Mouse (Mus musculus) hindbrain, embryonic 10.5 days (tissue): ENCODE results near the gene Clip1. TPM values are rescaled to one million over a fixed set of nuclear protein-coding genes. Genes with fewer than 3 reads are reported as not detected.
"Not testable (repeated sequence)": the region's sequence is repeated elsewhere in the genome, so short reads cannot be mapped to it uniquely, and the experiment has no call there.

Experiments
- DNase-seq: peaks from one replicate; pipeline ENCODE4 v3.0.0-alpha.2; 2017; ENCODE audit warnings: low spot score
- H3K27ac ChIP-seq: fragments of 300-500 bp; sonication (generic); 2 replicates; pipeline ENCODE4 v1.5.1; 2016; ENCODE audit warnings: mild to moderate bottlenecking, moderate library complexity
- H3K27me3 ChIP-seq: fragments of 300-500 bp; sonication (generic); 2 replicates; pipeline ENCODE4 v1.6.1; 2016; ENCODE audit warnings: mild to moderate bottlenecking; ENCODE audit not compliant: poor library complexity, insufficient read depth, severe bottlenecking
- H3K36me3 ChIP-seq: fragments of 300-500 bp; sonication (generic); 2 replicates; pipeline ENCODE4 v1.6.1; 2016; ENCODE audit warnings: mild to moderate bottlenecking, moderate library complexity
- H3K4me1 ChIP-seq: fragments of 300-500 bp; sonication (generic); replicated peaks from 2 replicates; pipeline ENCODE4 v1.6.1; 2016; ENCODE audit warnings: mild to moderate bottlenecking
- H3K4me3 ChIP-seq: fragments of 300-500 bp; sonication (generic); 2 replicates; pipeline ENCODE4 v1.5.1; 2016; ENCODE audit warnings: mild to moderate bottlenecking, moderate library complexity
- H3K9me3 ChIP-seq: fragments of 300-500 bp; sonication (generic); 2 replicates; pipeline ENCODE4 v1.6.1; 2016; ENCODE audit warnings: mild to moderate bottlenecking, moderate library complexity
- WGBS: fragments of 180-500 bp; shearing (Covaris S2); methylation state at CpG from one replicate; pipeline ENCODE4 v1.1.7; 2016; 5-methylcytosine and 5-hydroxymethylcytosine counted together
- polyA plus RNA-seq: library from polyadenylated mRNA; unstranded; fragments of >200 nt; fragmentation: Nextera tagmentation; extraction: Ambion mirVana; gene quantifications from 2 replicates; pipeline ENCODE4 v1.2.1, GENCODE M21; 2016

Clip1 gene
- 44.4 and 52.0 TPM in 2 replicates for polyA plus RNA-seq

- peak; percentile 79 for DNase-seq
- no peaks in the 10 kb centered on the region for H3K36me3 ChIP-seq
- no peaks in the 10 kb centered on the region for H3K9me3 ChIP-seq
- peaks cover 37% of the 10 kb centered on the region for H3K4me1 ChIP-seq
- peak within 1 kb of the TSS; percentile 98 for H3K4me3 ChIP-seq
- H3K27ac ChIP-seq, result peak within 1 kb of the TSS; percentile 100
- no peaks in the 10 kb centered on the region for H3K27me3 ChIP-seq
- under 1% methylated on average over 63 of the region's 64 CpGs for WGBS
Measured at GRCm38 (mm10) chr5:123684221-123685144, at the start of gene Clip1. Clip1 (minus strand) TSS chr5:123684618.

- no peak overlapping the region for H3K4me3 ChIP-seq
- H3K9me3 ChIP-seq, result no peaks in the 10 kb centered on the region
- H3K27me3 ChIP-seq, result no peaks in the 10 kb centered on the region
- DNase-seq, result no peak
- peaks cover 88% of the 10 kb centered on the region for H3K36me3 ChIP-seq
- H3K27ac ChIP-seq, result no peak overlapping the region
- H3K4me1 ChIP-seq, result no peaks in the 10 kb centered on the region
- 97% methylated on average over 2 of the region's 2 CpGs for WGBS
Measured at GRCm38 (mm10) chr5:123730981-123731380, 46.6 kb upstream of the Clip1 start.

- peaks cover 14% of the 10 kb centered on the region for H3K4me1 ChIP-seq
- WGBS, result 90% methylated on average over 7 of the region's 7 CpGs
- DNase-seq, H3K4me3 ChIP-seq, H3K27me3 ChIP-seq, H3K27ac ChIP-seq, H3K9me3 ChIP-seq: not testable (repeated sequence)
- H3K36me3 ChIP-seq, result peaks cover 16% of the 10 kb centered on the region
Measured at GRCm38 (mm10) chr5:123723816-123724215, 39.4 kb upstream of the Clip1 start.

- peak; percentile 98 for DNase-seq
- under 1% methylated on average over 83 of the region's 83 CpGs for WGBS
- H3K36me3 ChIP-seq, result peaks cover 30% of the 10 kb centered on the region
Measured at GRCm38 (mm10) chr5:123720328-123721311, 36.2 kb upstream of the Clip1 start, which contains the start of gene Zcchc8. Zcchc8 (minus strand) TSS chr5:123721100.

GRCm38 (mm10) chr5:123714622-123715021 is 30.2 kb upstream of the Clip1 start:
- peaks cover 25% of the 10 kb centered on the region for H3K4me1 ChIP-seq
- no peaks in the 10 kb centered on the region for H3K9me3 ChIP-seq
- no peak for DNase-seq
- 92% methylated on average over 4 of the region's 4 CpGs for WGBS
- no peaks in the 10 kb centered on the region for H3K27me3 ChIP-seq
- H3K4me3 ChIP-seq, result no peak overlapping the region
- peaks cover 90% of the 10 kb centered on the region for H3K36me3 ChIP-seq
- H3K27ac ChIP-seq, result no peak overlapping the region

More at GRCm38 (mm10) chr5:123720328-123721311, 36.2 kb upstream of the Clip1 start, which contains the start of gene Zcchc8:
- peak within 1 kb of the TSS; percentile 85 for H3K4me3 ChIP-seq
- peak within 1 kb of the TSS; percentile 95 for H3K27ac ChIP-seq
- no peaks in the 10 kb centered on the region for H3K9me3 ChIP-seq
- H3K4me1 ChIP-seq, result peaks cover 31% of the 10 kb centered on the region
- no peaks in the 10 kb centered on the region for H3K27me3 ChIP-seq

GRCm38 (mm10) chr5:123713782-123714181 is 29.4 kb upstream of the Clip1 start:
- no peaks in the 10 kb centered on the region for H3K9me3 ChIP-seq
- DNase-seq, result no peak
- no peaks in the 10 kb centered on the region for H3K27me3 ChIP-seq
- H3K27ac ChIP-seq, result no peak overlapping the region
- H3K4me3 ChIP-seq, result no peak overlapping the region
- peaks cover 16% of the 10 kb centered on the region for H3K4me1 ChIP-seq
- WGBS, result 95% methylated on average over 6 of the region's 6 CpGs
- H3K36me3 ChIP-seq, result peaks cover 98% of the 10 kb centered on the region

- H3K4me1 ChIP-seq, result no peaks in the 10 kb centered on the region
- H3K4me3 ChIP-seq, result no peak overlapping the region
- H3K36me3 ChIP-seq, result peaks cover 100% of the 10 kb centered on the region
- no peak overlapping the region for H3K27ac ChIP-seq
- no peak for DNase-seq
- no peaks in the 10 kb centered on the region for H3K9me3 ChIP-seq
- 90% methylated on average over 4 of the region's 4 CpGs for WGBS
- no peaks in the 10 kb centered on the region for H3K27me3 ChIP-seq
Measured at GRCm38 (mm10) chr5:123709571-123709970, 25.2 kb upstream of the Clip1 start.

GRCm38 (mm10) chr5:123708598-123708997 is 24.2 kb upstream of the Clip1 start:
- DNase-seq, result no peak
- no peaks in the 10 kb centered on the region for H3K9me3 ChIP-seq
- no peak overlapping the region for H3K4me3 ChIP-seq
- H3K4me1 ChIP-seq, result no peaks in the 10 kb centered on the region
- H3K27me3 ChIP-seq, result no peaks in the 10 kb centered on the region
- peaks cover 100% of the 10 kb centered on the region for H3K36me3 ChIP-seq
- no peak overlapping the region for H3K27ac ChIP-seq
- 94% methylated on average over 12 of the region's 12 CpGs for WGBS

GRCm38 (mm10) chr5:123700625-123701024 is 16.2 kb upstream of the Clip1 start:
- H3K9me3 ChIP-seq, result no peaks in the 10 kb centered on the region
- H3K36me3 ChIP-seq, result peaks cover 87% of the 10 kb centered on the region
- H3K4me3 ChIP-seq, result no peak overlapping the region

GRCm38 (mm10) chr5:123699198-123699597 is 14.8 kb upstream of the Clip1 start:
- Histone ChIP-seq H3K4me3 (no peak overlapping the region), H3K4me1 (no peaks in the 10 kb centered on the region), H3K27me3 (no peaks in the 10 kb centered on the region), H3K27ac (no peak overlapping the region), H3K36me3 (peaks cover 73% of the 10 kb centered on the region), H3K9me3 (no peaks in the 10 kb centered on the region)
- peak; percentile 70 for DNase-seq
- WGBS, result 35% methylated on average over 3 of the region's 3 CpGs

More at GRCm38 (mm10) chr5:123700625-123701024, 16.2 kb upstream of the Clip1 start:
- WGBS, result 83% methylated on average over 11 of the region's 11 CpGs
- Histone ChIP-seq H3K27ac (no peak overlapping the region), H3K27me3 (no peaks in the 10 kb centered on the region), H3K4me1 (no peaks in the 10 kb centered on the region)
- DNase-seq, result no peak

- Histone ChIP-seq H3K27me3 (no peaks in the 10 kb centered on the region), H3K27ac (no peak overlapping the region), H3K9me3 (no peaks in the 10 kb centered on the region), H3K4me1 (no peaks in the 10 kb centered on the region), H3K4me3 (no peak overlapping the region), H3K36me3 (peaks cover 50% of the 10 kb centered on the region)
- 84% methylated on average over 4 of the region's 4 CpGs for WGBS
- DNase-seq, result no peak
Measured at GRCm38 (mm10) chr5:123696961-123697360, 12.5 kb upstream of the Clip1 start.

- Histone ChIP-seq H3K9me3 (no peaks in the 10 kb centered on the region), H3K4me1 (no peaks in the 10 kb centered on the region), H3K27me3 (no peaks in the 10 kb centered on the region), H3K4me3 (no peak overlapping the region), H3K27ac (no peak overlapping the region), H3K36me3 (peaks cover 43% of the 10 kb centered on the region)
- no peak for DNase-seq
- WGBS, result 94% methylated on average over 7 of the region's 7 CpGs
Measured at GRCm38 (mm10) chr5:123696244-123696643, 11.8 kb upstream of the Clip1 start.
